Mouse (Mus musculus): ENCODE results near the gene Asap3. TPM values are rescaled to one million over a fixed set of nuclear protein-coding genes. Genes with fewer than 3 reads are reported as not detected.

Asap3 gene
- polyA plus RNA-seq, 1 experiment from 2014 or later = 10.4 TPM

- no peak for ATAC-seq (ENCODE audit: low FRiP score, low read depth)
- peaks cover 20% of the 10 kb centered on the region for H3K4me1 ChIP-seq
- peaks cover 3% of the 10 kb centered on the region; the same call in 1 of the 2 replicates for H3K36me3 ChIP-seq
- no peaks in the 10 kb centered on the region for H3K27me3 ChIP-seq (replicated peaks)
- H3K9ac ChIP-seq = no peak overlapping the region
- H3K4me3 ChIP-seq = no peak overlapping the region
- no peak overlapping the region for H3K4me2 ChIP-seq (replicated peaks)
- H3K9me3 ChIP-seq = no peaks in the 10 kb centered on the region
- 86% methylated on average over 7 of the region's 7 CpGs for WGBS
- H3K27ac ChIP-seq = no peak overlapping the region
Observed at GRCm38 (mm10) chr4:136227408-136227807, 21.2 kb downstream of the Asap3 start.

GRCm38 (mm10) chr4:136228640-136229039 lies 22.5 kb downstream of the Asap3 start:
- Histone ChIP-seq H3K4me2 (replicated peaks) (no peak overlapping the region), H3K9me3 (no peaks in the 10 kb centered on the region), H3K27me3 (replicated peaks) (no peaks in the 10 kb centered on the region), H3K4me1 (peaks cover 15% of the 10 kb centered on the region), H3K9ac (no peak overlapping the region), H3K4me3 (no peak overlapping the region), H3K27ac (no peak overlapping the region), H3K36me3 (peaks cover 3% of the 10 kb centered on the region; the same call in 1 of the 2 replicates)
- no peak for ATAC-seq (ENCODE audit: low FRiP score, low read depth)
- WGBS = 87% methylated on average over 5 of the region's 5 CpGs

GRCm38 (mm10) chr4:136238669-136239068 lies 32.5 kb downstream of the Asap3 start:
- Histone ChIP-seq H3K27ac (no peak overlapping the region), H3K27me3 (replicated peaks) (peaks cover 26% of the 10 kb centered on the region), H3K4me2 (replicated peaks) (no peak overlapping the region), H3K4me3 (0 out of 2 replicates have a peak overlapping the region, but pooled peaks have one; percentile 5), H3K4me1 (peaks cover 9% of the 10 kb centered on the region; the same call in 1 of the 2 replicates), H3K9me3 (no peaks in the 10 kb centered on the region), H3K9ac (no peak overlapping the region), H3K36me3 (peaks cover 24% of the 10 kb centered on the region)
- 20% methylated on average over 13 of the region's 13 CpGs for WGBS
- ATAC-seq (ENCODE audit: low FRiP score, low read depth) = no peak

GRCm38 (mm10) chr4:136239111-136239510 lies 32.9 kb downstream of the Asap3 start:
- H3K27me3 ChIP-seq (replicated peaks) = peaks cover 30% of the 10 kb centered on the region
- no peak overlapping the region for H3K27ac ChIP-seq
- H3K9me3 ChIP-seq = no peaks in the 10 kb centered on the region
- peaks cover 9% of the 10 kb centered on the region; the same call in 1 of the 2 replicates for H3K4me1 ChIP-seq
- no peak overlapping the region for H3K4me2 ChIP-seq (replicated peaks)
- peaks cover 23% of the 10 kb centered on the region for H3K36me3 ChIP-seq
- no peak overlapping the region for H3K9ac ChIP-seq
- ATAC-seq (ENCODE audit: low FRiP score, low read depth) = no peak
- H3K4me3 ChIP-seq = no peak overlapping the region
- 80% methylated on average over 9 of the region's 9 CpGs for WGBS

GRCm38 (mm10) chr4:136239622-136240021 lies 33.5 kb downstream of the Asap3 start:
- H3K4me1 ChIP-seq = peaks cover 9% of the 10 kb centered on the region; the same call in 1 of the 2 replicates
- peaks cover 30% of the 10 kb centered on the region for H3K27me3 ChIP-seq (replicated peaks)
- no peak overlapping the region for H3K9ac ChIP-seq
- WGBS = 23% methylated on average over 8 of the region's 8 CpGs
- no peak overlapping the region for H3K4me2 ChIP-seq (replicated peaks)
- no peak for ATAC-seq (ENCODE audit: low FRiP score, low read depth)
- H3K36me3 ChIP-seq = peaks cover 22% of the 10 kb centered on the region; the same call in 1 of the 2 replicates
- H3K9me3 ChIP-seq = no peaks in the 10 kb centered on the region
- no peak overlapping the region for H3K4me3 ChIP-seq
- H3K27ac ChIP-seq = no peak overlapping the region

GRCm38 (mm10) chr4:136240123-136240522 lies 34.0 kb downstream of the Asap3 start:
- no peaks in the 10 kb centered on the region for H3K9me3 ChIP-seq
- WGBS = 72% methylated on average over 14 of the region's 14 CpGs
- no peak for ATAC-seq (ENCODE audit: low FRiP score, low read depth)

GRCm38 (mm10) chr4:136240955-136241354 lies 34.8 kb downstream of the Asap3 start:
- no peak for ATAC-seq (ENCODE audit: low FRiP score, low read depth)
- Histone ChIP-seq H3K4me3 (no peak overlapping the region), H3K9me3 (no peaks in the 10 kb centered on the region), H3K4me2 (replicated peaks) (no peak overlapping the region), H3K36me3 (peaks cover 20% of the 10 kb centered on the region; the same call in 1 of the 2 replicates), H3K27ac (no peak overlapping the region), H3K9ac (no peak overlapping the region), H3K4me1 (peaks cover 9% of the 10 kb centered on the region; the same call in 1 of the 2 replicates), H3K27me3 (replicated peaks) (peaks cover 34% of the 10 kb centered on the region)
- WGBS = 40% methylated on average over 8 of the region's 8 CpGs

More at GRCm38 (mm10) chr4:136240123-136240522, 34.0 kb downstream of the Asap3 start:
- Histone ChIP-seq H3K4me1 (peaks cover 9% of the 10 kb centered on the region; the same call in 1 of the 2 replicates), H3K4me3 (no peak overlapping the region), H3K27me3 (replicated peaks) (peaks cover 30% of the 10 kb centered on the region), H3K27ac (no peak overlapping the region), H3K9ac (no peak overlapping the region), H3K36me3 (peaks cover 22% of the 10 kb centered on the region; the same call in 1 of the 2 replicates), H3K4me2 (replicated peaks) (no peak overlapping the region)

- H3K9ac ChIP-seq = no peak overlapping the region
- no peaks in the 10 kb centered on the region for H3K9me3 ChIP-seq
- no peak overlapping the region for H3K4me3 ChIP-seq
- peaks cover 20% of the 10 kb centered on the region for H3K4me1 ChIP-seq
- H3K4me2 ChIP-seq (replicated peaks) = no peak overlapping the region
- no peak for ATAC-seq (ENCODE audit: low FRiP score, low read depth)
- WGBS = 50% methylated on average over 8 of the region's 8 CpGs
- no peak overlapping the region for H3K27ac ChIP-seq
- H3K27me3 ChIP-seq (replicated peaks) = peaks cover 42% of the 10 kb centered on the region
- H3K36me3 ChIP-seq = peaks cover 18% of the 10 kb centered on the region; the same call in 1 of the 2 replicates
Observed at GRCm38 (mm10) chr4:136242065-136242703, 36.0 kb downstream of the Asap3 start.

GRCm38 (mm10) chr4:136242728-136243127 lies 36.6 kb downstream of the Asap3 start:
- H3K36me3 ChIP-seq = peaks cover 18% of the 10 kb centered on the region; the same call in 1 of the 2 replicates
- no peak overlapping the region for H3K4me3 ChIP-seq
- H3K9me3 ChIP-seq = no peaks in the 10 kb centered on the region
- peaks cover 42% of the 10 kb centered on the region for H3K27me3 ChIP-seq (replicated peaks)
- H3K27ac ChIP-seq = no peak overlapping the region
- no peak for ATAC-seq (ENCODE audit: low FRiP score, low read depth)
- H3K9ac ChIP-seq = no peak overlapping the region
- H3K4me2 ChIP-seq (replicated peaks) = no peak overlapping the region
- peaks cover 26% of the 10 kb centered on the region for H3K4me1 ChIP-seq
- WGBS = 79% methylated on average over 7 of the region's 7 CpGs

GRCm38 (mm10) chr4:136244208-136244607 lies 38.0 kb downstream of the Asap3 start:
- Histone ChIP-seq H3K9me3 (no peaks in the 10 kb centered on the region), H3K4me1 (peaks cover 29% of the 10 kb centered on the region), H3K27ac (no peak overlapping the region), H3K27me3 (replicated peaks) (peaks cover 42% of the 10 kb centered on the region), H3K4me2 (replicated peaks) (no peak overlapping the region), H3K9ac (no peak overlapping the region), H3K36me3 (peaks cover 18% of the 10 kb centered on the region; the same call in 1 of the 2 replicates), H3K4me3 (no peak overlapping the region)
- ATAC-seq (ENCODE audit: low FRiP score, low read depth) = no peak
- 63% methylated on average over 7 of the region's 7 CpGs for WGBS

- Histone ChIP-seq H3K27ac (no peak overlapping the region), H3K4me1 (peaks cover 29% of the 10 kb centered on the region), H3K4me2 (replicated peaks) (no peak overlapping the region), H3K27me3 (replicated peaks) (peaks cover 57% of the 10 kb centered on the region), H3K36me3 (peaks cover 18% of the 10 kb centered on the region; the same call in 1 of the 2 replicates), H3K9ac (no peak overlapping the region), H3K9me3 (no peaks in the 10 kb centered on the region), H3K4me3 (no peak overlapping the region)
- 30% methylated on average over 5 of the region's 5 CpGs for WGBS
- no peak for ATAC-seq (ENCODE audit: low FRiP score, low read depth)
Observed at GRCm38 (mm10) chr4:136245681-136246080, 39.5 kb downstream of the Asap3 start.

- H3K27me3 ChIP-seq (replicated peaks) = peaks cover 57% of the 10 kb centered on the region
- H3K4me2 ChIP-seq (replicated peaks) = peak overlapping the region; percentile 89
- whole genome bisulfite sequencing = 1% methylated on average over 12 of the region's 12 CpGs
- peaks cover 29% of the 10 kb centered on the region for H3K4me1 ChIP-seq
- H3K9me3 ChIP-seq = no peaks in the 10 kb centered on the region
- peaks cover 13% of the 10 kb centered on the region; the same call in 1 of the 2 replicates for H3K36me3 ChIP-seq
- H3K9ac ChIP-seq = no peak overlapping the region
- H3K27ac ChIP-seq = no peak overlapping the region
- no peak overlapping the region for H3K4me3 ChIP-seq
- ATAC-seq (ENCODE audit: low FRiP score, low read depth) = no peak
Observed at GRCm38 (mm10) chr4:136246568-136246969, 40.4 kb downstream of the Asap3 start.
